18 mouse cellular contexts compared by ENCODE assay signal in genomic region chr3:110460192-110460591, GRCm38 (mm10).
"Had no signal": no experiment of that assay in that cellular context is flagged by ENCODE, and none has a peak within 500 bp of the region (broad histone marks: within the 10 kb centered on the region; RNA-seq: fewer than 3 reads in every experiment).

No protein-coding gene starts in this region.

- DNase-seq: lung, embryonic 14.5 days; lung, postnatal 10 days; lung, postnatal 4 days; midbrain, embryonic 14.5 days; retina, postnatal 1 day; right cerebral cortex, adult 18-20 months; right cerebral cortex, postnatal 25 days; right cerebral cortex, postnatal 4 days; spleen, adult 18-20 months; thymus, adult 18-20 months; thymus, postnatal 14 days; thymus, postnatal 36 days had no signal

- H3K4me3 ChIP-seq: midbrain, embryonic 10.5 days; midbrain, embryonic 12.5 days; myocyte; neural tube, embryonic 13.5 days; neural tube, embryonic 15.5 days had no signal

- H3K9me3 ChIP-seq: midbrain, embryonic 10.5 days; midbrain, embryonic 12.5 days; neural tube, embryonic 13.5 days; neural tube, embryonic 15.5 days had no signal

- H3K4me2 ChIP-seq: lung, embryonic 14.5 days; midbrain, embryonic 12.5 days; neural tube, embryonic 13.5 days; neural tube, embryonic 15.5 days had no signal

- H3K4me1 ChIP-seq: midbrain, embryonic 10.5 days; midbrain, embryonic 12.5 days; neural tube, embryonic 13.5 days; neural tube, embryonic 15.5 days had no signal

- H3K27me3 ChIP-seq: midbrain, embryonic 12.5 days; neural tube, embryonic 13.5 days; neural tube, embryonic 15.5 days had no signal

- H3K9ac ChIP-seq: lung, embryonic 14.5 days; midbrain, embryonic 12.5 days; neural tube, embryonic 13.5 days; neural tube, embryonic 15.5 days had no signal

- H3K36me3 ChIP-seq: midbrain, embryonic 10.5 days; midbrain, embryonic 12.5 days; neural tube, embryonic 13.5 days; neural tube, embryonic 15.5 days had no signal

- ATAC-seq: midbrain, embryonic 16.5 days had no signal

- H3K27ac ChIP-seq: midbrain, embryonic 10.5 days; midbrain, embryonic 12.5 days; neural tube, embryonic 13.5 days; neural tube, embryonic 15.5 days had no signal
